Mouse (Mus musculus): ENCODE data around the gene Srp72. TPM values are rescaled to one million over a fixed set of nuclear protein-coding genes. Genes with fewer than 3 reads are reported as not detected.
"Not testable (repeated sequence)": the region's sequence is repeated elsewhere in the genome, so short reads cannot be mapped to it uniquely, and the experiment has no call there.

Gene Srp72
- polyA plus RNA-seq, 1 experiment from 2014 or later, result 47.1 TPM

- Histone ChIP-seq H3K27me3 (ENCODE audit: control insufficient read depth, insufficient read depth, low read length) (no peaks in the 10 kb centered on the region), H3K36me3 (ENCODE audit: control insufficient read depth, insufficient read depth, low read length) (no peaks in the 10 kb centered on the region), H3K27ac (replicated peaks) (no peak within 1 kb of the TSS), H3K4me2 (replicated peaks; ENCODE audit: low read depth) (peak within 1 kb of the TSS; percentile 81), H3K9me3 (ENCODE audit: control insufficient read depth, low read length) (no peaks in the 10 kb centered on the region), H3K9ac (ENCODE audit: low read length) (0 out of 2 replicates have a peak within 1 kb of the TSS, but pooled peaks have one; percentile 13), H3K4me1 (replicated peaks; ENCODE audit: control insufficient read depth, insufficient read depth) (no peaks in the 10 kb centered on the region), H3K4me3 (ENCODE audit: low read depth, low read length) (peak within 1 kb of the TSS; percentile 45)
- ATAC-seq (ENCODE audit: low FRiP score, low TSS enrichment) (peak; percentile 99), DNase-seq (ENCODE audit: low spot score) (peak; percentile 92)
- 13% methylated on average over 57 of the region's 57 CpGs for WGBS
- TF ChIP-seq CTCF (IDR thresholded peaks at IDR 0.05; ENCODE audit: low read depth) (no peak), EP300 (optimal IDR thresholded peaks at IDR 0.05) (no peak)
Observed at GRCm38 (mm10) chr5:77015544-77016482, 41.3 kb downstream of the Srp72 start, which contains the start of gene Thegl. Gene Thegl, plus strand, starts transcription at chr5:77016023.

- Histone ChIP-seq H3K36me3 (ENCODE audit: control insufficient read depth, insufficient read depth, low read length) (no peaks in the 10 kb centered on the region), H3K9me3 (ENCODE audit: control insufficient read depth, low read length) (no peaks in the 10 kb centered on the region), H3K4me1 (replicated peaks; ENCODE audit: control insufficient read depth, insufficient read depth) (no peaks in the 10 kb centered on the region), H3K27ac (replicated peaks) (no peak overlapping the region), H3K9ac (ENCODE audit: low read length) (no peak overlapping the region), H3K4me2 (replicated peaks; ENCODE audit: low read depth) (no peak overlapping the region), H3K4me3 (ENCODE audit: low read depth, low read length) (no peak overlapping the region), H3K27me3 (ENCODE audit: control insufficient read depth, insufficient read depth, low read length) (no peaks in the 10 kb centered on the region)
- TF ChIP-seq CTCF (IDR thresholded peaks at IDR 0.05; ENCODE audit: low read depth), result no peak
- no peak for TF ChIP-seq EP300 (optimal IDR thresholded peaks at IDR 0.05)
- ATAC-seq (ENCODE audit: low FRiP score, low TSS enrichment) (no peak), DNase-seq (ENCODE audit: low spot score) (no peak)
- WGBS, result 58% methylated on average over 3 of the region's 3 CpGs
Observed at GRCm38 (mm10) chr5:77028034-77028433, 53.6 kb downstream of the Srp72 start.

- no peak for ATAC-seq (ENCODE audit: low FRiP score, low TSS enrichment)
- peak; percentile 75 for TF ChIP-seq CTCF (IDR thresholded peaks at IDR 0.05; ENCODE audit: low read depth)
- no peak for TF ChIP-seq EP300 (optimal IDR thresholded peaks at IDR 0.05)
Observed at GRCm38 (mm10) chr5:77029735-77030134, 55.3 kb downstream of the Srp72 start.

GRCm38 (mm10) chr5:77035101-77035500 lies 60.6 kb downstream of the Srp72 start:
- H3K9me3 ChIP-seq (ENCODE audit: control insufficient read depth, low read length); H3K27ac ChIP-seq (replicated peaks); H3K27me3 ChIP-seq (ENCODE audit: control insufficient read depth, insufficient read depth, low read length); ATAC-seq (ENCODE audit: low FRiP score, low TSS enrichment); DNase-seq (ENCODE audit: low spot score); H3K9ac ChIP-seq (ENCODE audit: low read length); H3K36me3 ChIP-seq (ENCODE audit: control insufficient read depth, insufficient read depth, low read length); H3K4me3 ChIP-seq (ENCODE audit: low read depth, low read length); H3K4me2 ChIP-seq (replicated peaks; ENCODE audit: low read depth); H3K4me1 ChIP-seq (replicated peaks; ENCODE audit: control insufficient read depth, insufficient read depth): not testable (repeated sequence)

More at GRCm38 (mm10) chr5:77029735-77030134, 55.3 kb downstream of the Srp72 start:
- 76% methylated on average over 5 of the region's 5 CpGs for WGBS
- no peak overlapping the region for H3K9ac ChIP-seq (ENCODE audit: low read length)
- no peaks in the 10 kb centered on the region for H3K27me3 ChIP-seq (ENCODE audit: control insufficient read depth, insufficient read depth, low read length)
- no peak overlapping the region for H3K27ac ChIP-seq (replicated peaks)
- peak; percentile 24 for DNase-seq (ENCODE audit: low spot score)
- H3K4me1 ChIP-seq (replicated peaks; ENCODE audit: control insufficient read depth, insufficient read depth), result no peaks in the 10 kb centered on the region
- no peaks in the 10 kb centered on the region for H3K36me3 ChIP-seq (ENCODE audit: control insufficient read depth, insufficient read depth, low read length)
- H3K9me3 ChIP-seq (ENCODE audit: control insufficient read depth, low read length), result no peaks in the 10 kb centered on the region
- H3K4me2 ChIP-seq (replicated peaks; ENCODE audit: low read depth), result no peak overlapping the region
- no peak overlapping the region for H3K4me3 ChIP-seq (ENCODE audit: low read depth, low read length)

- Histone ChIP-seq H3K9ac (ENCODE audit: low read length) (no peak overlapping the region), H3K4me1 (replicated peaks; ENCODE audit: control insufficient read depth, insufficient read depth) (no peaks in the 10 kb centered on the region), H3K27ac (replicated peaks) (no peak overlapping the region), H3K9me3 (ENCODE audit: control insufficient read depth, low read length) (no peaks in the 10 kb centered on the region), H3K4me3 (ENCODE audit: low read depth, low read length) (no peak overlapping the region), H3K4me2 (replicated peaks; ENCODE audit: low read depth) (no peak overlapping the region), H3K36me3 (ENCODE audit: control insufficient read depth, insufficient read depth, low read length) (no peaks in the 10 kb centered on the region), H3K27me3 (ENCODE audit: control insufficient read depth, insufficient read depth, low read length) (no peaks in the 10 kb centered on the region)
- ATAC-seq (ENCODE audit: low FRiP score, low TSS enrichment) (no peak), DNase-seq (ENCODE audit: low spot score) (no peak)
- TF ChIP-seq CTCF (IDR thresholded peaks at IDR 0.05; ENCODE audit: low read depth), result no peak
- TF ChIP-seq EP300 (optimal IDR thresholded peaks at IDR 0.05), result no peak
- 86% methylated on average over 10 of the region's 10 CpGs for WGBS
Observed at GRCm38 (mm10) chr5:77038451-77038850, 64.0 kb downstream of the Srp72 start.

- ATAC-seq (ENCODE audit: low FRiP score, low TSS enrichment), result no peak
- no peak overlapping the region for H3K4me2 ChIP-seq (replicated peaks; ENCODE audit: low read depth)
Observed at GRCm38 (mm10) chr5:77039391-77039790, 64.9 kb downstream of the Srp72 start.

More at GRCm38 (mm10) chr5:77039391-77039790, 64.9 kb downstream of the Srp72 start:
- H3K27me3 ChIP-seq (ENCODE audit: control insufficient read depth, insufficient read depth, low read length), result no peaks in the 10 kb centered on the region
- H3K4me1 ChIP-seq (replicated peaks; ENCODE audit: control insufficient read depth, insufficient read depth), result no peaks in the 10 kb centered on the region
- H3K9ac ChIP-seq (ENCODE audit: low read length), result no peak overlapping the region
- TF ChIP-seq CTCF (IDR thresholded peaks at IDR 0.05; ENCODE audit: low read depth) (no peak), EP300 (optimal IDR thresholded peaks at IDR 0.05) (no peak)
- DNase-seq (ENCODE audit: low spot score), result no peak
- H3K27ac ChIP-seq (replicated peaks), result no peak overlapping the region
- no peak overlapping the region for H3K4me3 ChIP-seq (ENCODE audit: low read depth, low read length)
- H3K9me3 ChIP-seq (ENCODE audit: control insufficient read depth, low read length), result no peaks in the 10 kb centered on the region
- H3K36me3 ChIP-seq (ENCODE audit: control insufficient read depth, insufficient read depth, low read length), result no peaks in the 10 kb centered on the region
